Mouse (Mus musculus) forebrain, postnatal 0 days (tissue): ENCODE measurements around the gene Fbxw8. TPM values are rescaled to one million over a fixed set of nuclear protein-coding genes. Genes with fewer than 3 reads are reported as not detected.
A peak's percentile ranks its signal among the peaks of the same experiment; 100 is the strongest.

Experiments
- ATAC-seq: fragments of 200-750 bp; cut with Nextera tagmentation; 2 replicates; pipeline ENCODE4 v1.8.0; 2017; ENCODE audit warnings: mild to moderate bottlenecking, moderate library complexity
- DNase-seq: peaks from one replicate; pipeline ENCODE4 v3.0.0-alpha.2; 2015
- H3K27ac ChIP-seq: fragments of 300-500 bp; sonication (generic); 2 replicates; pipeline ENCODE4 v1.5.1; 2014; ENCODE audit warnings: low read depth, mild to moderate bottlenecking, antibody characterized with exemption, low read length, moderate library complexity, mixed read lengths
- H3K27me3 ChIP-seq: fragments of 300-500 bp; sonication (generic); 2 replicates; pipeline ENCODE4 v1.6.1; 2014; ENCODE audit warnings: mild to moderate bottlenecking, low read length, mixed read lengths; ENCODE audit not compliant: insufficient read depth
- H3K36me3 ChIP-seq: fragments of 300-500 bp; sonication (generic); 2 replicates; pipeline ENCODE4 v1.6.1; 2014; ENCODE audit warnings: mild to moderate bottlenecking, moderate library complexity; ENCODE audit not compliant: insufficient read depth
- H3K4me1 ChIP-seq: fragments of 300-500 bp; sonication (generic); 2 replicates; pipeline ENCODE4 v1.6.1; 2014; ENCODE audit warnings: antibody characterized with exemption; ENCODE audit not compliant: insufficient read depth
- H3K4me2 ChIP-seq: fragments of 300-500 bp; sonication (generic); 2 replicates; pipeline ENCODE4 v1.6.1; 2014; ENCODE audit warnings: low read depth, mild to moderate bottlenecking, moderate library complexity
- H3K4me3 ChIP-seq: fragments of 300-500 bp; sonication (generic); 2 replicates; pipeline ENCODE4 v1.5.1; 2014; ENCODE audit warnings: low read depth, low read length, mixed read lengths
- H3K9ac ChIP-seq: fragments of 300-500 bp; sonication (generic); 2 replicates; pipeline ENCODE4 v1.6.1; 2014; ENCODE audit warnings: mild to moderate bottlenecking
- H3K9me3 ChIP-seq: fragments of 300-500 bp; sonication (generic); 2 replicates; pipeline ENCODE4 v1.6.1; 2016; ENCODE audit warnings: low read length
- CTCF ChIP-seq: sonication (generic); IDR thresholded peaks from 2 replicates; pipeline ENCODE4 v1.5.1; 2016; ENCODE audit warnings: antibody characterized with exemption, control low read depth, low read depth
- WGBS: fragments of 180-500 bp; shearing (Covaris S2); extraction: QIAGEN DNeasy Blood & Tissue Kit; methylation state at CpG from one replicate; pipeline ENCODE4 v1.1.7; 2014; 5-methylcytosine and 5-hydroxymethylcytosine counted together
- polyA plus RNA-seq: library from polyadenylated mRNA; unstranded; fragments of >200 nt; fragmentation: Nextera tagmentation; extraction: Ambion mirVana; gene quantifications from 2 replicates; pipeline ENCODE4 v1.2.1, GENCODE M21; 2015
- total RNA-seq: library from RNA; depleted of rRNA; stranded (reverse); fragments of >200 nt; gene quantifications from 2 replicates; pipeline ENCODE4 v1.2.3, GENCODE M21; 2014

The Fbxw8 gene
- total and polyA plus RNA-seq, 2 experiments from 2014 or later = 16.4 to 51.0 TPM

DNA sequence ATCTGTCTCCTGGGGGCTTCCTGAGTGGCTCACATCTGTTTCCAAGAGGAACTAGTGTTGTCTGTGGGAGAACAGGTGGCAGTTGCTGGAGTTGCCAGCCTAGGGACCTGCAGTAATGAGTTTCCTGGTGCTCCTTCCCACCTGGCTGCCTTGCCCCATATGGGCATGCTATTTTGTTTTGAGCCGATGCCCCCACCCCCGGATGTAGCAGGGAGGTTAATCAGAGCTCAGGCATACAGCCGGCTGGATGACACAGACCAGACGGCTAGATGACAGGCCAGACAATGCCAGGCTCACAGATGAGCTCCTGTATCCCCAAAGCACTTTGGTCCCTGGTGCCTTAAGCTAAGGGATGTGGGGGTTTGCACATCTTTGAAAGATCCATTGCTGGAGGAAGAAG is 121.9 kb downstream of the Fbxw8 start:
- no peak overlapping the region for H3K27ac ChIP-seq
- H3K9ac ChIP-seq = no peak overlapping the region
- H3K36me3 ChIP-seq = no peaks in the 10 kb centered on the region
- no peak for ATAC-seq
- TF ChIP-seq CTCF = no peak
- no peak overlapping the region for H3K4me3 ChIP-seq
- H3K9me3 ChIP-seq = no peaks in the 10 kb centered on the region
- H3K27me3 ChIP-seq = peaks cover 11% of the 10 kb centered on the region
- DNase-seq = no peak
- WGBS = 47% methylated on average over 4 of the region's 4 CpGs
- H3K4me1 ChIP-seq = no peaks in the 10 kb centered on the region
- no peak overlapping the region for H3K4me2 ChIP-seq

DNA sequence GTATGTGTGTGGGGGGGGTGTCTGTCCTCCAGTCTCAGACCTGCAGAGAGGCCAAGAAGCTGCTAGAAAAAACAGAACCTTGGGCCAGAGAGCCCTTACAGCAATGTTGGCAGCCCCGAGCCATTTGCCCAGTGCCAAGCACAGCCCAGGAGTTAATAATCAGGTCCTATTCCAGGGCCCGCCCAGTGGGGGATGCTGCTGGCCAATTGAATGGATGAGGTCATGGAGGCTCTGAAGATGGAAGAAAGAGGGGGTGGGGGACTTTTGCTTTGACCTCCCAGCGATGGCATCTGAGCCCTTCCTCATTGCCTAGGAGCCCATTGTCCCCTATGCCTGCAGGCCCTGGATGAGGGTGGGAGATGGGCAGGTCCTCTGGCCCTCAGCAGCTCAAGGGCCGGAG is 123.8 kb downstream of the Fbxw8 start:
- Histone ChIP-seq H3K27me3 (peaks cover 28% of the 10 kb centered on the region), H3K4me2 (no peak overlapping the region), H3K4me1 (no peaks in the 10 kb centered on the region; the same call in 1 of the 2 replicates), H3K36me3 (no peaks in the 10 kb centered on the region), H3K9me3 (no peaks in the 10 kb centered on the region), H3K4me3 (no peak overlapping the region), H3K9ac (no peak overlapping the region), H3K27ac (no peak overlapping the region)
- no peak for TF ChIP-seq CTCF
- DNase-seq = no peak
- ATAC-seq = peak; percentile 30; the same call in 1 of the 2 replicates
- WGBS = 24% methylated on average over 4 of the region's 4 CpGs

DNA sequence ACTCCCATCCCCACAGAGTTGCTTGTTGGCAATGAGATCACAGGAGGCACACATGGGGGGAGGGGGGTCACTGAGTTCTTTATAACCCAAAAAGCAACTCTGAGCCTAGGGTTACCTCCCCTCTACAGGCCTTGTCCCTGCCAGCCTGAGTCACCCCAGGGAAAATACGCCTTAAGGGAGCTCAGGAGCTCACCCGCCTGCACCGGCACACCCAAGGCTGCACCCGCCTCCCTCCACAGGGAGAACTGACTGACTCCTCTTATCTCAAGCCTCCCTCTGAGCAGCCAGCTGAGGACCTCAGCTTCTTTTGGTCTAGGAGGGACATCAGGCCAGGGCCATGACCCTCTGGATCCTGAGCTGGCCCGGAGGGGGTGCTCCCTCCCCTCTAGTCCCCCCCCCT is 124.2 kb downstream of the Fbxw8 start:
- Histone ChIP-seq H3K4me1 (no peaks in the 10 kb centered on the region; the same call in 1 of the 2 replicates), H3K36me3 (no peaks in the 10 kb centered on the region), H3K4me3 (no peak overlapping the region), H3K4me2 (no peak overlapping the region), H3K9me3 (no peaks in the 10 kb centered on the region), H3K9ac (no peak overlapping the region), H3K27me3 (peaks cover 33% of the 10 kb centered on the region), H3K27ac (no peak overlapping the region)
- 56% methylated on average over 5 of the region's 5 CpGs for WGBS
- ATAC-seq (no peak), DNase-seq (no peak)
- TF ChIP-seq CTCF = no peak

DNA sequence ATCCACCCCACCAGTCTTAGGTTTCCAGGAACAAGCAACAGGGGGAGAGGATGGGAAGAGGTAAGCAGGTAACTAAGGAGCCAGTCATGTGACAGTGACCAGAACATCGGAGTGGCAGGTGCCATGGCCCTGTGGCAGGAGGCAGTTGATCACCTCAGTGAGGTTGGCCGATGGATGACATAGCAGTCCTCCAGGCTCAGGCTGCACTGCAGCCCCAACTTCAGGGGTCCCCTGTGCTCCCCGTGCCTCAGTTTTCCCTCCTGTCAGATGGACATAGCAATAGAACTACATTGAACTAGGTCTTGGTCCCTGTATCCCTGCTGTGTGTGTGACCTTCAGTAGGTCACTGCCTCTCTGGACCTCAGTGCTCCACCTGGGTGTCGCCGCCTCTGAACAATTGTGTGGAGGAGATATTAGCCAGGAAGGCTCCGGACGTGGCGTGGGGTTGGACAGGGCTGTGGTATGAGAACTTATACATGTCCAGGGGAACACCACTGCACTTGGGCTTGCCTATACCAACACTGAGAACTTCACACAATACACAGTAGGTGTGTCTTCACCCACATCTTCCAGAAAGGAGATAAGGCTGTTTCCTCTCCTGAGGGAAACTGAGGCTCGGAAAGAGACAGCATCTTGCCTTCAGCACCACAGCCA is 125.1 kb downstream of the Fbxw8 start:
- no peak for TF ChIP-seq CTCF
- Histone ChIP-seq H3K27ac (no peak overlapping the region), H3K9ac (no peak overlapping the region), H3K4me3 (no peak overlapping the region), H3K36me3 (no peaks in the 10 kb centered on the region), H3K9me3 (no peaks in the 10 kb centered on the region), H3K27me3 (peaks cover 35% of the 10 kb centered on the region), H3K4me2 (no peak overlapping the region), H3K4me1 (no peaks in the 10 kb centered on the region; the same call in 1 of the 2 replicates)
- DNase-seq (no peak), ATAC-seq (no peak)
- WGBS = 94% methylated on average over 9 of the region's 9 CpGs

DNA sequence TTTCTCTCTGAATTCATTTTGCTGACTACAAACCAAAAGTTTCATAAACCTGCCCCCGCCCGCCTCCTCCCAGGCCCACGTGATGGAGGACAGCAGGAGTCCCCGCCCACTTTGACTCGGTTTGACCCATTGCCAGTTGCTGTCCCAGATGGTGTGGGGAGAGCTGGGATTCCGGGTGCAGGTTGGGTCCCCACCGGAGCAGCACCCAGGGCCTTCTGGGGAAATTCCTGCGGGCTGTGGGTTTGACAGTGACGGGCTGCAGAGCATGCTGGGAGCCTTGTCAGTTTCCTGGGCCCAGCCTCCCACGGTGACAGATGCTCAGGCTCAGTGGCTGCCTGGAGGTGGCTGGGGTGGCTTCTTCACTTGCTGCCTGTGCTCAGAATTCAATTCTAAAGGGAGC is 125.8 kb downstream of the Fbxw8 start:
- Histone ChIP-seq H3K27me3 (peaks cover 35% of the 10 kb centered on the region), H3K27ac (no peak overlapping the region), H3K4me1 (no peaks in the 10 kb centered on the region; the same call in 1 of the 2 replicates), H3K4me3 (peak overlapping the region; percentile 18), H3K9ac (no peak overlapping the region), H3K9me3 (no peaks in the 10 kb centered on the region), H3K4me2 (peak overlapping the region; percentile 100), H3K36me3 (no peaks in the 10 kb centered on the region)
- ATAC-seq = peak; percentile 57; the same call in 1 of the 2 replicates
- TF ChIP-seq CTCF = no peak
- DNase-seq = peak; percentile 39
- WGBS = 1% methylated on average over 10 of the region's 10 CpGs

DNA sequence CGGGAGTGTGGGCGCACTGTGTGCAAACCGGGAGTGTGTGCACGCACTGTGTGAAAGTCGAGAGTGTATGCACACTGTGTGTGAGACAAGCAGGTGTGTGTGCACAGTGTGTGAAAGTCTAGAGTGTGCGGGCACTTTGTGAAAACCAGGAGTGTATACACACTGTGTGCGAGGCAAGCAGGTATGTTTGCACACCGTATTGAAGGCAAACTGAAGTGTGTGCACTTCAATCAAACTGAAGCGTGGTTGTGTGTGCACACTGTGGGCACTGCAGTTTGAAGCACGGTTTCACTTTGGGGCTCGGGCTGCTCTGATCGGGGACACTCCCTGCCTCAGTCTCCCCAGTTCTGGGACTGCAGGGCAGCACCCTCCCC is 126.2 kb downstream of the Fbxw8 start:
- H3K4me2 ChIP-seq = peak overlapping the region; percentile 100
- no peaks in the 10 kb centered on the region for H3K9me3 ChIP-seq
- H3K4me3 ChIP-seq = peak overlapping the region; percentile 18
- TF ChIP-seq CTCF = no peak
- H3K36me3 ChIP-seq = no peaks in the 10 kb centered on the region
- no peak overlapping the region for H3K9ac ChIP-seq
- no peak overlapping the region for H3K27ac ChIP-seq
- ATAC-seq (no peak), DNase-seq (no peak)
- H3K27me3 ChIP-seq = peaks cover 35% of the 10 kb centered on the region
- no peaks in the 10 kb centered on the region; the same call in 1 of the 2 replicates for H3K4me1 ChIP-seq
- 5% methylated on average over 12 of the region's 12 CpGs for WGBS

DNA sequence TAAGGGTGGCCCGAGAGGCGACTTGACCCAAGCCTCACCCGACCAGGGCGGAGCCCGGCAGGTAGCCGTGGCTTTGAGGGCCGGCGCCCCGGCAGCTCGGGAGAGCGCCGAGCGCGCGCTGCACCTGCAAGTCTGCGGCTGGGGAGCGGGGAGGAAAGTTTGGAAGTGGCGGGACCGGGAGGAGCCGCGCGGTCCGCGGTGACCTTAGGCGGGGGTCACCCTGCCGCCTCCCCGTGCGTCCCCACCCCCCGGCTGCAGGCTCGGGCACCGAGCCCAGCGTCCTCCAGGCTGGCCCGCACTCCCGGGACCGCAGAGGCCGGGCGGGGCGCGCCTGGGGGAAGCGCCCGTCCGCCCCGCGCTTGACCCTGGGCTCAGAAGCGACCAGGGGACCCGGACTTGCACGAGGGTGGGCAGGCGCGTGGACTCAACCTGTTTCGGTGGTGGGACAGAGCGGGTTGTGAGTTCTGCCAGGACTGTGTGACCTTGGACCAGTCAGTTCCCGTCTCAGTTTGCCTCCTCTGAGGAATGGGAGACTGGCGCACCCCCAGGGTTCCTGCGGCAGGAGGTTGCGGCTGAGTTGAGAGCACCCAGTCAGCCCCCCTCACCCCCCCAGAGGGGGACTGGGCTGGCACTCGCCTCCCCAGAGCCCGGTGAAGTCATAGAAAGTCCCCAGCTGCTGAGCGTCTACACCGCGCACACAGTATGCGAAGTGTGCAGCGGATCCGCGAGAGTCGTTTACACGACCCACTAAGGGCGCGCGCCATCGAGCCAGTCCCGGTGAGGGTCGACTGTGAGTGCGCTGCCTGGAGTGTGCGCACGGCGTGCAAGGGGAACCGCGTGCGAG is 126.9 kb downstream of the Fbxw8 start:
- H3K4me2 ChIP-seq = peak overlapping the region; percentile 100
- H3K9ac ChIP-seq = peak overlapping the region; percentile 46
- WGBS = 2% methylated on average over 77 of the region's 79 CpGs
- H3K27ac ChIP-seq = no peak overlapping the region
- TF ChIP-seq CTCF = no peak
- ATAC-seq (peak; percentile 21), DNase-seq (no peak)
- H3K9me3 ChIP-seq = no peaks in the 10 kb centered on the region
- peaks cover 35% of the 10 kb centered on the region for H3K27me3 ChIP-seq
- no peaks in the 10 kb centered on the region; the same call in 1 of the 2 replicates for H3K4me1 ChIP-seq
- H3K4me3 ChIP-seq = peak overlapping the region; percentile 63
- no peaks in the 10 kb centered on the region for H3K36me3 ChIP-seq
